Mouse (Mus musculus): ENCODE measurements around the gene Saa3.
"Not testable (repeated sequence)": the region's sequence is repeated elsewhere in the genome, so short reads cannot be mapped to it uniquely, and the experiment has no call there.

The Saa3 gene

DNA sequence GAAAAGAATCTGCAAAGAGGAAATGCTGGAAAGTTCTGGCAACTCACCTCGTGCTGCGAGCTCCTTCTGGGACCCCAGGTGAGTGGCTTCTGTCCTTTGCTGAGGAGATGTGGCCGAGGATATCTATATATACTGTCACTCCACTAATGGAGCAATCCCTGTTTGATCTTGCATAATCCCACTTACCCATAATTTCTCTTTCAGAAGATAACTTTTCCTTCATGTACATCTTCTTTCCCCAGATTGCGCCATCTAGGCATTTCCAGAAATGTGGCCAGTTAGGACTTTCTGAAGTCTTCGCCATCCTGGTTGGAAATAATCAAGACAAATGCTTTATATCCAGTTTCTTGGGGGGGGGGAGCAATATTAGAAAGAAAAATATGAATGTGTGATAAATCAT is at the start of gene Saa3:
Saa3 (minus strand) TSS at position 101 of the 400 bp plus-strand sequence.
- no peak for DNase-seq (ENCODE audit: inconsistent age in 2 of 2, low spot score in 1 of 2)

- DNase-seq (ENCODE audit: inconsistent age in 2 of 2, low spot score in 1 of 2), result no peak
These were observed 49.2 kb upstream of the Saa3 start for GRCm38 (mm10) chr7:46764672-46765071.

DNA sequence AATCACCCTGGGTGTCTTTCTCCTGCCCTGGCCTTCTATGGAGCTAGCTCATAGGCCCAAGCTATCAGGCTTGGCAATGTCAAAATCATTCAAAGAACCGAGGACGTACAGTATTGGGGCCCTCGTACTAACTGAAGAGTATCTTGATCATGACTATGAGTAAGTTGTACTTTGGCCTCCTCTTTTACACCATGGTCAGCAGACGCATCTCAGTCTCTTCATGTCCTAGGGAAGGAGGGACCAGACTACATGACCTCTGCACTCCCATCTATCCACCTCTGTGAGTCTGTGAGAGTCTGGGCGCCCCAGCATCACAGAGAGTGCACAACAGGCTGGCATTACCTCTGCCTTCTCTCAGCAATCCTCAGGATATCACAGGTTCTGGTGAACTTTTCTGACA is 47.1 kb upstream of the Saa3 start:
- no peak for DNase-seq (ENCODE audit: inconsistent age in 2 of 2, low spot score in 1 of 2)

- peak; percentile 46 to 71 for DNase-seq (ENCODE audit: inconsistent age in 2 of 2, low spot score in 1 of 2)
These were observed 45.7 kb upstream of the Saa3 start for GRCm38 (mm10) chr7:46761049-46761795.

GRCm38 (mm10) chr7:46751490-46751889 is 36.0 kb upstream of the Saa3 start, which contains the start of gene Saa2:
TSS of gene Saa2 (plus strand) at chr7:46751790.
- DNase-seq (ENCODE audit: inconsistent age in 2 of 2, low spot score in 1 of 2), result no peak

DNA sequence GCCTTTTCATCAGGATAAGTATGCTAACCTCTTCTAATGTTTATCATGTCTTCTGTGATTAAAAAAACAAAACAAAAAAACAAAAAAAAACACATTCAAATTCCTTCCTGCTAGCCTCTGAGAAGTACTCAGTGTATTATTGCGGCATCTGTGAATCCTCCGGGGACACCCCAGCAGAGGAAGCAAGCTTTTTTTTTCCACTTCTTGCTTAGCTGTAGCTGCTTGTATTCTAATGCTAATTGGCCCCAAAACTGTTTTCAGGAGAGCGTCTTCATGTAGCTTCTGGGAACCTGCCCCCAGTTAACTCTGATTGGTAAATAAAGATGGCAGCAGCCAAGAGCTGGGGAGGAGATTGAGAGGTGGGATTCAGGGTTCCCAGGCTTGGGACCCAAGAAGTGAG is 33.0 kb upstream of the Saa3 start:
- DNase-seq (ENCODE audit: inconsistent age in 2 of 2, low spot score in 1 of 2), result no peak

DNA sequence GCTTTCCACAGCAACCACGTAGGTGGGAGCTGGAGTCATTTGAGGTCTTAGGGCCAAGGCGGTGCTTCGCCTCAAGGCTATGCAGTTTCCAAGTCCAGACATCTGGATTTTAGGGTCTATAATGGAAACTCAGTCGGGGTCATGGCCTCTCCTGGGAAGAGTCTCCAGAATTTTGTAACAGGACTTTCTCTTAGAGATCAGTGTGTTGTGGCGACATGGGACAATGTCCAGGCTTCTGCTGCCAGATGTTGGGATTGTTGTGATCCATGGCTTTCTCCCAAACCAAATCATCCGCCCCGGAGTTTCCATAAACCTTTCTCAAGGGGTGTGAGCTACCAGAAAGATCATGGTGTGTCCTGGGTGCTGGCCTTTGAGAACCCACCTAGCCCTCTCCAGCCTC is 30.9 kb upstream of the Saa3 start:
- no peak for DNase-seq (ENCODE audit: inconsistent age in 2 of 2, low spot score in 1 of 2)

GRCm38 (mm10) chr7:46745816-46746215 is 30.3 kb upstream of the Saa3 start:
- peak in 1 of 2 experiments; percentile 70 for DNase-seq (ENCODE audit: inconsistent age in 2 of 2, low spot score in 1 of 2)

DNA sequence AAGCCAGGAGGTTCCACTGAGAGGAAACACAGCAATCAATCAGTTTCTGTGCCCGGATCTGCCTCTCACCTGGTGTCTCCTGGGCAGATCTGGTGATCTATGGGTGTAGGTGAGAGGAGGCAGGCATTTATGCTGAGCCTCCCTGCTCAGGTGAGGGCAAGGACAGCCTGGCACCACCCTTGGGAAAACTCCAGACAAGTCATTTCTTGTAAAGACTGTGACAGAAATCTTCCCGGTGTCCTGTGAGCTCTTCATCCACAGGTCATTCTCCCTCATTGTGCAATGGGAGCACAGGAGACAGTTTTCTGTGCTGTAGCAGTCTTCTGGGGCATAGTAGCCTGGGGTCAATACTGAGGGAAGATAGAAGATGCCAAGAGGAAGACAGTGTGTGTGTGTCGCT is 27.4 kb upstream of the Saa3 start, which contains the start of gene Saa1:
Saa1 (minus strand) TSS at position 101 of the 400 bp plus-strand sequence.
- not testable (repeated sequence) for DNase-seq (ENCODE audit: inconsistent age in 2 of 2, low spot score in 1 of 2)

DNA sequence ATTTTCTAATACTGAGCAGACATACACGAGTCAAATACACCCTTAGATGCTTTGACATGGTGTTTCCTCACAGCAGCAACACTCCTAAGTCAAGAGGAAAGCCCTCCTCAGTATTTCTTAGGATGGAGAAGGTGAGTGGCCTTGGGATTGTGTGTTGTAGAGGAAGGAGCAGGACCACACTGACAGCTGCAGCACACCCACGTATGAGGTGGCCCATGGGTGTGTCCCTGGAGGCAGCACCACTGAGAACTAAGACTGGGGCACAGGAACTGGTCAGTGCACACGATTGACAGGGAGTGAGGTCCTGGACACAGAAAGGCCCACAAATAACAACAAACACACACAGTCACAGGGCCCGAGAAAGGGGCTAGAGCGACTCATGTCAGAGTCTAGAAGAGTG is 24.5 kb upstream of the Saa3 start:
- DNase-seq (ENCODE audit: inconsistent age in 2 of 2, low spot score in 1 of 2), result not testable (repeated sequence)

GRCm38 (mm10) chr7:46738561-46739460 is 23.3 kb upstream of the Saa3 start:
- DNase-seq (ENCODE audit: inconsistent age in 2 of 2, low spot score in 1 of 2), result no peak

GRCm38 (mm10) chr7:46734983-46735382 is 19.5 kb upstream of the Saa3 start:
- peak; percentile 34 to 52 for DNase-seq (ENCODE audit: inconsistent age in 2 of 2, low spot score in 1 of 2)

DNA sequence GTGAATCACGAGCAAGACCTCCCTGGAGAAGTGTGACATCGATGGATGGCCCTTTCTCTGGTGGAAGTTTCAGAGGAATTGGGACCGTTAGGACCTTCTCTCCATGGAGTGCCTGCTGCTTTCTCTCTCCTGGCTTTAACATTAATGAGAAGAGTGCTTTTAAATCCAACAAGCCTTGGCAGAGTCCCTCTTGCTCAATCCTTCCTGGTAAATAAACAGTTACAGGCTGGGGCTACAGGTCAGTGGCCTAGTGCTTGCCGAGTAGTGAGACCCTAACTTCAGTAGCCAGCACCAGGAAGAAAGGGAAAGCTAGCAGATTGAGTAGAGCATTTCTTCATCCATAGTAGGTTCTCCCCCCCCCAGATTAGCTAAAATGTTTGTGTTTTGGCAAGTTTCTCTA is 17.0 kb upstream of the Saa3 start, which contains the start of gene Saa4:
Saa4 (minus strand) TSS at position 146 of the 400 bp plus-strand sequence.
- DNase-seq (ENCODE audit: inconsistent age in 2 of 2, low spot score in 1 of 2), result no peak

DNA sequence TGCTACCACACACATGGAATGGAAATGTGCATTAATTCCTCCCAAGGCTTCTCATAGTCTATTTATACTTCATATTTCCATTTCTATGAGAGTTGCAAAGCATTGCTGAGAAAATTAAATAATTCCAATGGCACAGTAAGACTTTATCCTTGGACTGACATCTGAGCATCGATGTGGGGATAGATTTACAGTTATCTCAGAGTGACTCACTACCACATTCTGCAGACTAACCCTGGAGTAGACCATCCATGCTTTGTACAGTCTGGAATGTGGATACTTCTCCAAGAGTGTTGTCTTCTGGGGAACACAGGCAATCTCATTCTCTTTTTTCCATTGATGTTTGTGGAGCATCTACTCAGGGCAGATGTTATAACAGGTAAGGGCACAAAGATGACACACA is 12.1 kb upstream of the Saa3 start:
- DNase-seq (ENCODE audit: inconsistent age in 2 of 2, low spot score in 1 of 2), result peak in 1 of 2 experiments; percentile 73

GRCm38 (mm10) chr7:46724396-46724795 is 8.9 kb upstream of the Saa3 start:
- no peak for DNase-seq (ENCODE audit: inconsistent age in 2 of 2, low spot score in 1 of 2)

DNA sequence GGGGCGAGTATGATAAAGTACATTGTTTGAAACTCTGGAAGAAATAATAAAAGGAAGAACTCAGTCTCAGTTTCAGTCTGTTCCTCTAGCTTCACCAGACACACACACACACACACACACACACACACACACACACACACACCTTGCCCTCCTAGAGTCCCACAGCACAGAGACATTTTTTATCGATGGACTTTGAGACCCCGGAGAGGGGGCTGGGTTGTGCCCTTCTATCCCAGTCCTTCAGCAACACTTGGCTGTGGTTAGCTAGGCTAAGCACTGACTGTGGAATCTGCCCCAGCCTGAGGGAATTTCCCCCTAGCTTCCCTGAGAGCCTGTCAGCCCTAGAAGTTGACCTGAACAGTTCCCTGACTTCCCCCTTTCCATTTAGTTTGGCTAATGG is 8.3 kb upstream of the Saa3 start:
- no peak for DNase-seq (ENCODE audit: inconsistent age in 2 of 2, low spot score in 1 of 2)

DNA sequence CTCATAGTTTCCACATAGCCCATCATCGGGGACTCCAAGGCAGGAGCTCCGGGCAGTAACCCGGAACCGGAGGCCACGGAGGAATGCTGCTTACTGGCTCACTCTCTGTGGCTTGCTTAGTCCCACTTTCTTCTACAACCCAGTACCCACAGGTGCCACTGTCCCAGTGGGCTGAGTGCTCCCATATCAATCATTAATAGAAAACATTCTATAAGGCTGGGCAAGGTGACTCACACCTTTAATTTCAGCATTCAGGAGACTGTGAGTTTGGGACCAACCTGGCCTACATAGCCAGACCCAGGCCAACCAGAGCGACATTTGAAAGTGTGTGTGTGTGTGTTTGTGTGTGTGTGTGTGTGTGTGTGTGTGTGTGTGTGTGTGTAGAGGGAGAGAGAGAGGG is 7.9 kb upstream of the Saa3 start:
- DNase-seq (ENCODE audit: inconsistent age in 2 of 2, low spot score in 1 of 2), result no peak

DNA sequence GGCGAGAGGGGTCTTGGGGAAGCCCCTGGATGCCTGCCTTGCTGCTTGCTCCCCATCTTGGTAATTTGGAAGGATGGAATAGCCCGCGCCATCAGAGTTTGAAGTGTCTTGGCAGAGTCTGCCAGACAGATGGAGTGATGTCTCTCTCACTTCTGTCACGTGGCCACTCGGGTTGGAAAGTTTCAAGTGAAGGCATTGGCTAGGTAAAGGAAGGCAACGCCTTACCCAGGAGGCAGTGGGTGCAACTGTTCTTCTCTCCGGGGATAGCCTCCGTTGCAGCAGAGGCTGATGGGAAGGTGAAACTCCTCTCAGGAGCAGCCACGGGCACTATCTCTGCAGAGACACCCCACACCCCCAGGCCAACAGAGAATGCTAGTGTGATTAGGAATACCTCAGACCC is 5.0 kb upstream of the Saa3 start:
- no peak for DNase-seq (ENCODE audit: inconsistent age in 2 of 2, low spot score in 1 of 2)

DNA sequence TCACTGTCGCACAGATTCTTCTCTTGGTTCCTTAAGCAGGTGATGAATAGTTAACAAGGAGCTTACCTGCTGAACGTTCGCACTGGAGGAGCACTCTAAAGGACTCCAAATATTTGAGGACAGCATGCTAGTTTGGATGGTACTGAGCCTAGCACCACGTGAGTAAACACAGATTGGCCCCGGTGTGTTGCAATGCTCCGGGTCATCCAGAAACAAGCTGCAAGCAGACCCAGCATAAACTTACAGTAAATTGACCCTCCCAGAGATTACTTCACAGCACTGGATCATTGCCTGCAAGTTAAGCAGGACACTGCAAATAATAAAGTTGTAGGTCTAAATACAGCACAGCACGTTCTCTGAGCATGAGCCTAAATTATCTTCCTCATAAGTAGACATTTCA is 4.0 kb upstream of the Saa3 start:
- peak in 1 of 2 experiments; percentile 59 for DNase-seq (ENCODE audit: inconsistent age in 2 of 2, low spot score in 1 of 2)

- no peak for DNase-seq (ENCODE audit: inconsistent age in 2 of 2, low spot score in 1 of 2)
These were observed 3.2 kb upstream of the Saa3 start for GRCm38 (mm10) chr7:46718591-46719270.

GRCm38 (mm10) chr7:46716897-46717296 is 1.4 kb upstream of the Saa3 start:
- DNase-seq (ENCODE audit: inconsistent age in 2 of 2, low spot score in 1 of 2), result peak; percentile 47 to 78

Data from adrenal gland, adult (tissue).